Mouse (Mus musculus) C2C12 (cell line): ENCODE results near the gene Islr.

ENCODE experiments used
- CTCF ChIP-seq: IDR thresholded peaks from one replicate; pipeline ENCODE4 v1.5.1; 2011; ENCODE audit not compliant: control insufficient read depth, insufficient read depth, insufficient read length
- MYOD1 ChIP-seq: IDR thresholded peaks from one replicate; pipeline ENCODE4 v1.6.1; 2011; ENCODE audit warnings: low read depth; ENCODE audit not compliant: control insufficient read depth, insufficient read length
- USF1 ChIP-seq: IDR thresholded peaks from one replicate; pipeline ENCODE4 v1.6.1; 2011; ENCODE audit warnings: low read depth, mild to moderate bottlenecking, control low read depth, moderate library complexity

DNA sequence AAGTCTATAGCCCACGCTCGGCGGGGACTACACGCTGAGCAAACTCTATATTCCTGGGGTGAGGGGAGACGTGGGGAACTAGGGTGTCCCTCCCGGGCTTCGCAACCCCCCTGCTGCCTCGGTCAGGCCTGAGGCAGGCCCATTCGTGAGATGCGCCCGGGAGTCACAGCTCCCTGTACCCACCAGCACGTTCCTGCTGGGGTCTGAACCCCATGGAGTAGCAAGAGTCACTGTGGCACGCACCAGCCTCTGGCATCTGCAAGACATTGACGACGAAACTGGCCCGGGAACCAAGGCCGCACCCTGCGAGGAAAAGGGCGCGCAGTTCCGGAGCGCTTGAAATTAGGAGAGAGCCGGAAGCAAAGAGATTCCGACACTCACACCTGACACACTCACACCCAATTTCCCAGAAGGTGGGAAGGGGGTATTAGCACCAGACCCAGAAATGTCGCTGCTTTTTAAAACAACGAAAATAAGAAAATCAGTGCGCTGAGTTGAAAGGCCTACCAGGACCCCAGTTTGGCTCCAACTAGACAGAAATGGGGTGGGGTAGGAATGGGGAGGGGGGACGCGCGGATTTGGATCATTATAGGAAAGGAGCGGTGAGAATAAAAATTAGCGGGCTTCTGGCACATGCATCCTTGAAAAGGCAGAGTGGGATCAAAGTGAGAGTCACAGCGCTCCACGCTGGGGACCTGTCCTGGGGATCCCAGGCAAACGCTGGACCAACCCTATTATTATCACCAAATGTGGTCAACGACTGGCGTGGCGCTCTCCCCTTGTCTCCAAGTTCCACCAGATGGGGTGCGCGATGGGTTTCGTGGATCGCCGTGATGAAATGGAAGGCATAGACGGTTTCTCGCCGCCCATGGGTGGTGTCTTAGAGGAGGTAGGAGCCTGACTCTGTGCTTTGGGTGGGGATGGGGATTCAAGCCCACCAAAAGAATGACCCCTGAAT is 7.2 kb downstream of the Islr start:
- TF ChIP-seq CTCF, result no peak
- TF ChIP-seq USF1, result no peak
- TF ChIP-seq MYOD1, result no peak
